8 mouse cellular contexts compared by ENCODE assay signal in the genomic region with DNA sequence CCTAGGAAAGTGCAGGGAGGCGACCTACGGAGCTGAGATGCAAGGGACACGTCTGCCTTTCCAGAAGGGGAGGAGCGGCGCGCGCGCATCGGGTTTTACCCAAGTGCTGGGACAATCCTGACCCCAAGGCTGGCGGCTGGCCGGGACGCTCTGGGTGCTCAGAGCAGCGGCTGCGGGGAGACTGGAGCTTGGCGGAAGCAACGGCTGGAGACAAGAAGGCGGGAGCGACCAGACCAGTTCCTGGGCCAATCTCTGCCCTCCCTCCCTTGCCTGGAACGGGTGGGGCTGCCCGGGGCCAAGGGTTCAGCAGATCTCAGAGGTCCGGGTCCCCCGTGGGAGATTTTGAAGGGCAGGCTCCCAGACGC. TPM values are rescaled to one million over a fixed set of nuclear protein-coding genes. Genes with fewer than 3 reads are reported as not detected.
A peak's percentile ranks its signal among the peaks of the same experiment; 100 is the strongest.
DNase-seq lines count a peak whose midpoint lies in the region; ATAC-seq and TF ChIP-seq lines count a peak whose summit lies in the region.

A gene (minus strand): TSS at position 89 of the 365 bp plus-strand sequence.

- no peak for TF ChIP-seq CTCF in thymus, adult 2 months (IDR thresholded peaks at IDR 0.05; ENCODE audit: borderline replicate concordance, control insufficient read depth, extremely low read depth, insufficient read depth, low read length, poor library complexity)
- no peak for TF ChIP-seq CTCF in lung, adult 2 months (IDR thresholded peaks at IDR 0.05; ENCODE audit: insufficient read depth, low read length)
- TF ChIP-seq CTCF in olfactory bulb, adult 2 months (IDR thresholded peaks at IDR 0.05; ENCODE audit: insufficient read depth, low read depth, low read length) = no peak

- intact Hi-C loops in heart, postnatal 10 days (cut with DNase I) = loop anchor here (10.0 kb wide), 2 partner anchors 190 to 360 kb away; a partner anchor contains a TSS

- H3K36me3 ChIP-seq in thymus, adult 2 months (ENCODE audit: control insufficient read depth, insufficient read depth, low read length) = no peaks in the 10 kb centered on the region

- H3K27ac ChIP-seq in thymus, adult 2 months (ENCODE audit: control insufficient read depth, insufficient read depth, low read length) = no peak within 1 kb of the TSS
- H3K27ac ChIP-seq in olfactory bulb, adult 2 months (ENCODE audit: insufficient read depth, low read depth, low read length) = no peak within 1 kb of the TSS

- TF ChIP-seq POLR2A in thymus, adult 2 months (IDR thresholded peaks at IDR 0.05; ENCODE audit: control insufficient read depth, extremely low read depth, insufficient read depth, low read length, poor library complexity) = no peak
- peak; percentile 49; the same call in 1 of the 2 replicates for TF ChIP-seq POLR2A in lung, adult 2 months (IDR thresholded peaks at IDR 0.05; ENCODE audit: borderline replicate concordance, extremely low read depth, low read depth, low read length)
- TF ChIP-seq POLR2A in olfactory bulb, adult 2 months (IDR thresholded peaks at IDR 0.05; ENCODE audit: insufficient read depth, low read depth, low read length) = no peak

- peak; percentile 51 for ATAC-seq in erythroblast, adult 5-6 weeks (replicated peaks; ENCODE audit: low FRiP score, poor library complexity, severe bottlenecking)

- peaks cover 9% of the 10 kb centered on the region; the same call in 1 of the 2 replicates for H3K4me1 ChIP-seq in thymus, adult 2 months (replicated peaks; ENCODE audit: control insufficient read depth, insufficient read depth, low read length)
- H3K4me1 ChIP-seq in lung, adult 2 months (ENCODE audit: control insufficient read depth, insufficient read depth, low read length) = peaks cover 3% of the 10 kb centered on the region; the same call in 1 of the 2 replicates
- H3K4me1 ChIP-seq in olfactory bulb, adult 2 months (ENCODE audit: control insufficient read depth, insufficient read depth, low read length) = peaks cover 8% of the 10 kb centered on the region; the same call in 1 of the 2 replicates

- H3K4me3 ChIP-seq in thymus, adult 2 months (ENCODE audit: control insufficient read depth, insufficient read depth, low read length) = peak within 1 kb of the TSS; percentile 31
- H3K4me3 ChIP-seq in lung, adult 2 months (replicated peaks; ENCODE audit: extremely low read depth, low read depth, low read length) = peak within 1 kb of the TSS; percentile 62
- H3K4me3 ChIP-seq in olfactory bulb, adult 2 months (ENCODE audit: insufficient read depth, low read depth, low read length) = no peak within 1 kb of the TSS

- 0 out of 2 replicates have a peak, but pooled peaks cover 3% of the 10 kb centered on the region for H3K27me3 ChIP-seq in thymus, adult 2 months (ENCODE audit: control insufficient read depth, insufficient read depth, low read length)

- no peak for DNase-seq in thymus, adult 2 months
- no peak for DNase-seq in thymus, postnatal 4 days
- DNase-seq in heart, postnatal 10 days = peak; percentile 70 to 78
- peak; percentile 75 to 87 for DNase-seq in kidney, postnatal 25 days
- peak; percentile 62 for DNase-seq in lung, adult 2 months
- DNase-seq in cerebellum, adult 9-11 months = no peak

- WGBS in thymus, adult 2 months = 13% methylated on average over 23 of the region's 23 CpGs
- WGBS in lung, adult 2 months = 3% methylated on average over 23 of the region's 23 CpGs
- 24% methylated on average over 23 of the region's 23 CpGs for WGBS in olfactory bulb, adult 2 months

RNA-seq across cellular contexts. Expression of the gene that starts here (rescaled TPM):
- polyA plus RNA-seq in thymus, adult 2 months (2012; rRNA removed) = 6.4 and 10.0 TPM in 2 replicates
- 0.19 and 2.7 TPM in 2 replicates for total RNA-seq in erythroblast, adult 5-6 weeks (2015; ENCODE audit: low replicate concordance)
- 1.3 TPM in 2 replicates for total RNA-seq in erythroblast, adult 5-6 weeks (2017; ENCODE audit: low replicate concordance)
- total RNA-seq in heart, postnatal 10 days (2021) = 10 to 100 TPM; 12.8 to 26.7 TPM
- polyA plus RNA-seq in lung, adult 2 months (2012; rRNA removed) = 9.8 and 18.6 TPM in 2 replicates
- polyA plus RNA-seq in olfactory bulb, adult 2 months (2012; ENCODE audit: insufficient read depth, insufficient read length, low replicate concordance, missing spikeins) = not detected in 2 replicates

Comparison
In these comparisons a context has a peak if more than half of its experiments do, and no peak if none do; other contexts are left out.
1. DNase-seq: peak in heart, postnatal 10 days (2 of 2), kidney, postnatal 25 days (2 of 2) and lung, adult 2 months (single experiment); none in thymus, adult 2 months (single experiment), thymus, postnatal 4 days (single experiment) and cerebellum, adult 9-11 months (single experiment).